Mouse (Mus musculus): Measurements from ENCODE around the gene Mfsd2b.
A peak's percentile ranks its signal among the peaks of the same experiment; 100 is the strongest.

- TF ChIP-seq POLR2A (IDR thresholded peaks at IDR 0.05; ENCODE audit: borderline replicate concordance, control insufficient read depth, low read depth, low read length): peak; percentile 61; the same call in 1 of the 2 replicates
- TF ChIP-seq CTCF (IDR thresholded peaks at IDR 0.05; ENCODE audit: control insufficient read depth, insufficient read depth, low read length): no peak
Measured at GRCm38 (mm10) chr12:4906951-4907906, 33.1 kb upstream of the Mfsd2b start, which contains the start of gene Ubxn2a.
